ENCODE assay signal across 8 mouse cellular contexts in the genomic region with DNA sequence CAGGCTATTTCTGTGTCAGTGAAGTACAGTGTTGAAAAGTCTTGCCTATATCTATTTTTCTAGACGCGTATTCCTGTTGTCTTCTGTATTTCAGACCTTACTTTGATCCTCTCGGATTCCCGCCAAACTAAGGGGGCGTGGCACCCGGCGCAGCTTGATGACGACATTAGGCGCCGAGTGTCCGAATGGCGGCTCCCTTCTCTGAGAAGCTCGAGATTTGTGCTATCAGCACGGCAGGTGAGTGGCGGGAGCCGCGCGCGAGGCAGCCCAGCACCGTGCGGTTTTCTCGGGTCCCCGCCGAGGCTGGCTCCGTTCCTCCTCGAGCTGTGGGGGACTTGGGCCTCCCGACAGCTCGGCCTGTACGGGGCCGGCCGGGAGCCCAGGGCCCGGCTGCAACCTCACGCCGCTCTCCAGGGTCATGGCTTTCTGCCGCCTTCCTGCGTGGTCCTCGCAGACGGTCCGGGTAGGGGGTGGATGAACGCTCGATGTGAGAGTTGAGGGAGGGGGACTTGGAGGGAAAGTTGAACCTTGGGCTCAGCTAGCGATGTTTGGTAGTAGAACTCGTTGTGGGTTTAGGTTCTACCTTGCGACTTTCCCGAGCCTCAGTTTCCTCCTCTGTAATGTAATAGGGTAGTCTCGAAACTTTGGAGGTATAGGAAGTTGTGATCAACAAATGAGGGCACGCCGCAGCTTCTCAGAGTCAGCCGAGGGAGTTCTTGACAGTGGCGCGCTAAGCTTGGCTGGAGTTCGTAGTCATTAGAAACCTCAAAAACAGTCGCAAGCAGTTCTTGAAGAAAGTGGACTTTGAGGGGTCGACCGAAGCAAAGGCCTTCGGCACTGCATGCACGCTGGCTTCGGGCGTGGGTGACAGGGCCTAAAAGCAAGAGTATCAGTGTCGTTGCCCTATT. TPM values are rescaled to one million over a fixed set of nuclear protein-coding genes. Genes with fewer than 3 reads are reported as not detected.
DNase-seq lines count a peak whose midpoint lies in the region; ATAC-seq lines count a peak whose summit lies in the region.

A gene (plus strand): TSS at position 157 of the 908 bp plus-strand sequence.

- intact Hi-C loops in left cerebral cortex, postnatal 36 days (cut with DNase I) = loop anchor here (2.0 kb wide), 1 partner anchor 61 kb away; no protein-coding TSS in a partner anchor

- peak; percentile 76 for ATAC-seq in intestine, embryonic 16.5 days

- peak within 1 kb of the TSS; percentile 75 for H3K4me2 ChIP-seq in intestine, embryonic 16.5 days (ENCODE audit: low read depth, low read length)

- no peaks in the 10 kb centered on the region for H3K27me3 ChIP-seq in embryonic facial prominence, embryonic 10.5 days (replicated peaks; ENCODE audit: low read depth, poor library complexity, severe bottlenecking)
- H3K27me3 ChIP-seq in intestine, embryonic 16.5 days (replicated peaks; ENCODE audit: control insufficient read depth, insufficient read depth, low read length) = no peaks in the 10 kb centered on the region
- H3K27me3 ChIP-seq in midbrain, embryonic 10.5 days (ENCODE audit: low read depth, poor library complexity, severe bottlenecking) = no peaks in the 10 kb centered on the region; the same call in 1 of the 2 replicates

- peak; percentile 95 for DNase-seq in adrenal gland, postnatal 14 days
- peak; percentile 94 for DNase-seq in embryonic facial prominence, embryonic 10.5 days (ENCODE audit: low spot score)
- no peak for DNase-seq in gonadal fat pad, adult 2 months (ENCODE audit: low read depth)
- peak; percentile 88 to 90 for DNase-seq in left cerebral cortex, postnatal 36 days (ENCODE audit: low spot score in 2 of 2)
- DNase-seq in midbrain, embryonic 10.5 days (ENCODE audit: low spot score) = peak; percentile 93
- DNase-seq in right cerebral cortex, postnatal 36 days (ENCODE audit: low spot score in 2 of 2) = peak; percentile 71 to 82
- DNase-seq in yolk sac, embryonic 10.5 days (ENCODE audit: low spot score) = peak; percentile 90

- H3K27ac ChIP-seq in embryonic facial prominence, embryonic 10.5 days (replicated peaks) = peak within 1 kb of the TSS; percentile 88
- no peak within 1 kb of the TSS for H3K27ac ChIP-seq in intestine, embryonic 16.5 days (ENCODE audit: low read length)
- peak within 1 kb of the TSS; percentile 91 for H3K27ac ChIP-seq in midbrain, embryonic 10.5 days (replicated peaks)

- H3K9me3 ChIP-seq in embryonic facial prominence, embryonic 10.5 days = no peaks in the 10 kb centered on the region
- H3K9me3 ChIP-seq in intestine, embryonic 16.5 days (ENCODE audit: control insufficient read depth, low read length) = no peaks in the 10 kb centered on the region
- no peaks in the 10 kb centered on the region for H3K9me3 ChIP-seq in midbrain, embryonic 10.5 days (replicated peaks)

- H3K36me3 ChIP-seq in embryonic facial prominence, embryonic 10.5 days (replicated peaks) = peaks cover 35% of the 10 kb centered on the region
- H3K36me3 ChIP-seq in intestine, embryonic 16.5 days (ENCODE audit: control insufficient read depth, insufficient read depth, low read length) = no peaks in the 10 kb centered on the region
- H3K36me3 ChIP-seq in midbrain, embryonic 10.5 days = peaks cover 34% of the 10 kb centered on the region

- 4% methylated on average over 60 of the region's 60 CpGs for WGBS in embryonic facial prominence, embryonic 10.5 days
- whole genome bisulfite sequencing in intestine, embryonic 16.5 days = 2% methylated on average over 60 of the region's 60 CpGs
- WGBS in midbrain, embryonic 10.5 days = 3% methylated on average over 60 of the region's 60 CpGs

- H3K4me1 ChIP-seq in embryonic facial prominence, embryonic 10.5 days = peaks cover 16% of the 10 kb centered on the region
- H3K4me1 ChIP-seq in intestine, embryonic 16.5 days (ENCODE audit: control insufficient read depth, insufficient read depth, low read length) = peaks cover 10% of the 10 kb centered on the region
- peaks cover 11% of the 10 kb centered on the region for H3K4me1 ChIP-seq in midbrain, embryonic 10.5 days

- peak within 1 kb of the TSS; percentile 84 for H3K4me3 ChIP-seq in embryonic facial prominence, embryonic 10.5 days
- peak within 1 kb of the TSS; percentile 99 for H3K4me3 ChIP-seq in intestine, embryonic 16.5 days (ENCODE audit: low read length)
- H3K4me3 ChIP-seq in midbrain, embryonic 10.5 days = peak within 1 kb of the TSS; percentile 96

- peak within 1 kb of the TSS; percentile 96 for H3K9ac ChIP-seq in intestine, embryonic 16.5 days (ENCODE audit: low read depth, low read length)

RNA-seq across cellular contexts. Expression of the gene that starts here (rescaled TPM):
- total RNA-seq in adrenal gland, postnatal 14 days (2021) = 29.1 and 33.6 TPM in 2 replicates
- polyA plus RNA-seq in embryonic facial prominence, embryonic 10.5 days (2016; fragmentation: Nextera tagmentation; extraction: Ambion mirVana) = 66.7 and 68.7 TPM in 2 replicates
- polyA plus RNA-seq in gonadal fat pad, adult 2 months (2012; rRNA removed) = 52.4 and 69.2 TPM in 2 replicates
- 24.5 and 24.9 TPM in 2 replicates for polyA plus RNA-seq in intestine, embryonic 16.5 days (2015; fragmentation: Nextera tagmentation; extraction: Ambion mirVana)
- total RNA-seq in left cerebral cortex, postnatal 36 days (2021) = 10 to 100 TPM; 43.6 to 80.2 TPM
- polyA plus RNA-seq in midbrain, embryonic 10.5 days (2016; fragmentation: Nextera tagmentation; extraction: Ambion mirVana) = 47.3 and 52.2 TPM in 2 replicates
